Mouse (Mus musculus): ENCODE results near the gene Cyb561a3. TPM values are rescaled to one million over a fixed set of nuclear protein-coding genes. Genes with fewer than 3 reads are reported as not detected.

Gene Cyb561a3
- 21.7 TPM for polyA plus RNA-seq (2017; shearing (Covaris generic))

DNA sequence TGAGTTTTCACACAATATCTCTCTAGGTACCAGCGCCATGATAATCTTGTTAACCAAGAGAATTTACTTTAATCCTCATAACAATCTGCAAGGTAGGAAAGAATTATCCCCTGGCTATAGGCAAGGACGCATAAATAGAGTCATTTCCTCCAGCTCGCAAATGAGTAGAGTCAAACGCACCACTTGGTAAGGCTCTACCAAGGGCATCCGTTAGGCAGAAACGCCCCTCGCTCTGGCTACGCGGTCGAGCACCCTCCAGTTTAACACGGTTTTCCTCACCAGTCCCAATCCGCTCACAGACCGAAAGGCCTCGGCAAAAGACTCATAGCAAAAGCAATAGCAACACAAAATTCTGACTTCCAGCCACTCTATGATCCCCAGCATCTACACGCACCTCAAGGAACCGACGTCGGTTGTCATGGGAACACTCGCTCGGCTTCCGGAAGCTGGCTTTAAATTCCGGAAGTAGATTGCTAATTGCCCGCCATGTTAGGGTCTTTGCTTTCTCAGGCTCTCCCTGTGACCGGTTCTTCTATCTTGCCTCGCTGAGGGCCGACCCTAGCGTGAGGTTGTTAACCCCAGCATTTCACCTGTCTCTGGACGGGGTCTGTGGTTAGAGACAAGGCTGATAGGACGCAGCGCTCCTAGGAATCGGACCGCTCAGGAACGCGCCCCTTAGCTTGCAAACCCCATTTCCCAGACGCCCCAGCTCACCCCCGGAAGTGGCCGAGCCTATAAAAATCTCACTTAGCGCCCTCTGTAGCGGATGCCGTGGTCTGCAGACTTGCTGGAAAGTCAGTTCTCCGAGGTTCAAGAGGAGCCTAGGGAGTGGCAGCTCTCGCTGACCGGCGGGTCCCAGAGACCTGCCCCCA lies at the start of gene Cyb561a3, which contains the start of gene Tmem138:
Gene Cyb561a3 (plus strand): TSS at position 483 of the 872 bp plus-strand sequence.
Gene Tmem138 (minus strand): TSS at position 673 of the 872 bp plus-strand sequence.

DNA sequence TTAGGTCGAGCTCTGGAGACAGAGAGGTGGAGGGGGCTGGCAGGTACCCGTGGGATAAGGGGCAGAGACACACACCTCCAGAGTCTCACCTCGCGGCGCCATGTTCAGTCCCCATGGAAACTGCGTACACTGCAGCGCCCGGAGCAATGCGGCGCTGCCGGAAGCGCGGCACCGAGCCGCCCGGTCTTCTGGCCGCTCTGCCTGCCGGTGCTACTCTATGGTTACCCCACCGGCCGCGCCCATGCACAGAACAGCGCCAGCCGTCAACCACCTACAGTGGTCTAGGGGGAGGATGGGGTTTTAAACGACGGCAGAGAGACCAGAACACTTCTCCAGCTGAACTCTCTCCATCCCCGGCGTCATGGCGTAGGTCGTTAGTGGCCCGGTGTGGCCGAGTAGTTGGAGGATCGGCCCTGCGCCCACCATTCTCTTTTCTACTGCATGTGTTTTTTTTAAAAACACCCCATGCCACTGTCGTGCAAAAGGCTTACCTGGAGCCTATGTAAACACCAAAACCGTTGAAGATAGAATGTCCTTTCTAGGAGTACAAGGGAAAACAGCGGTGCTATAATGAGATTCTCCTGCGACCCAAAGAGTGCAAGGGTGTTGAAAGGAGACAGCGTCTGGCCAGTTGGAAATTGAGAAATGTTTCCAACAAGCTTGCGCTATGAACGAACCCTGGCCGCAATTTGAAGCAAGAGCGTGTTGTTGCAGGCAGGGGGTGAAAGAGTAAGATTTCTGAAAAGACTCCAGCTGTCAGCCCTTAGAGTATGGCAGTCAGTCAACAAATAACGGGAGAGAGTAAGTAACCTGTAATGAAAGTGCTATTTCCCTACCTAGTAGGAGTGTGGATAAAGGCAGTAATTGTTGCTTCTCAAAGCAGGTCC lies 21.1 kb upstream of the Cyb561a3 start, which contains the start of gene Tmem216:
Gene Tmem216 (minus strand): TSS at position 615 of the 887 bp plus-strand sequence.

DNA sequence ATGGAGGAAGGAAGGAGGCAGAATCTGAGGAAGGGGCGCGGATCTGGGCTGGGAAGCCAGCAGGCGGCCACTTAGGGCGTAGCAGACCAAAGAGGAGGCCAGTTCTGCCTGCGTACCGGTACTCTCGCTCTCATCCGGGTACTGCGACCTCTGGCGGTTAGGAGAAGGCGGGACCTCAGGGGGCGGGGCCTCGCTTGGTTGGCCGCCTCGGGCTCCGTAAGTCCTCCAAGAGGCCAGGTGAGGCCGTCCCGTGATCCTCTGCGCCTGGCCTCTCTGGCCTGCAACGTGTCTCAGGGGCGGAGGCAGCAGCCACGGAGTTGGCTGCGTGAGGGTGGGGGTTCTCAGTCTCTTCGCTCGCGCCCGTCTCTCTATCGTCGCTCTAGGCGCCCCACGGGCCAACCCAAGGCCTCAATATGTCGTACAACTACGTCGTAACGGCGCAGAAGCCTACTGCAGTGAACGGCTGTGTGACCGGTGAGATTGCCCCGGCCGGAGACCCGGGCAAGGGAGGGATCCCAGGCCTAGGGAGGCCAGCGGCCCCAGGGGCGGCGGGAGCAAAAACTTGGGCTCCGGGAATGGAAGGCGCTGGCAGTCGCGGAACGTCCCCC lies 28.4 kb downstream of the Cyb561a3 start, which contains the start of the genes Ddb1 and Tkfc:
Gene Ddb1 (plus strand): TSS at position 35 of the 608 bp plus-strand sequence.
Gene Tkfc (minus strand): TSS at position 362 of the 608 bp plus-strand sequence.

DNA sequence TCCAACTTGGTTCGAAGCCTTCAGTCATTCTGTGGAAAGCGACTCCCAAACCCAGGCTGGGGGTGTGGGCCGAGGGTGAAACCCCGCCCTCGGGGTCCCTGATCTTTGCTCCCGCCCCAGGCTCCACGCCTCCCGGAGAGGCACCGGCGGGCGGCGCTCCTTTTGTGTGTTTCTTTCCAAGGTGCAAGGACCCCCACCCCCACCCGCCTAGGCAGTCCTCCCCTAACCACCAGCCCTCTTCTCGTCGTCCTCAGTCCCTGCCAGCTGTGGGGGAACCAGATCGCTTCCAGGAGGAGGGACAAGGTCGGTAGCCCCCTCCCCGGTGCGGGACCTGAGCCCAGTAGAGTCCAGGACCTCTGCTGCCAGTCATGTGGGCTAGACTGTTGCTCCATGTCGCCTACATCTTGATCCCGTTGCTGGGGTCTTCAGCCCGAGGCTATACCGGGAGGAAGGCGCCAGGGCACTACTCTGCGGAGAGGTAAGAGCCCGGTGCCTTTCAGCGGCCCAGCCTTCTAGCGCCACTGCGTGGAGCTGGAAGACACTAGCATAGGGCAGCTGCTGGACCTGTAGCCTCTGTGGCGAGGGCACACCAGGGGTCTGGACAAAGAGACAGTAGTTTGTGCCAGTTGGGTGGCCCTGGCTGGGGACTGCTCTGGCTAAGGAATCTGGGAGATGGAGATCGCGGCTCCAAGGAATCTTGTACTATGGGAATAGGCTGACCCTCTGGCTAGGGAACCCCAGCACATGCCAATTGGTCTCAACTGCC lies 57.3 kb downstream of the Cyb561a3 start, which contains the start of gene Vwce:
Gene Vwce (plus strand): TSS at position 108 of the 766 bp plus-strand sequence.

Other genes with a start within 250 kb of the Cyb561a3 start
- not detected for gene Syt7, start 188.1 kb upstream of the Cyb561a3 start, polyA plus RNA-seq (2017; shearing (Covaris generic))
- gene Lrrc10b, start 119.7 kb upstream of the Cyb561a3 start, polyA plus RNA-seq (2017; shearing (Covaris generic)): not detected
- gene Ppp1r32, start 94.2 kb upstream of the Cyb561a3 start, polyA plus RNA-seq (2017; shearing (Covaris generic)): 0.36 TPM
- gene Cpsf7, start 51.9 kb upstream of the Cyb561a3 start, polyA plus RNA-seq (2017; shearing (Covaris generic)): 27.6 TPM
- 49.1 TPM for gene Sdhaf2, start 51.0 kb upstream of the Cyb561a3 start, polyA plus RNA-seq (2017; shearing (Covaris generic))
- gene Tmem216, start 20.9 kb upstream of the Cyb561a3 start, polyA plus RNA-seq (2017; shearing (Covaris generic)): 6.7 TPM
- 4.8 TPM for gene Tmem138, start 190 bp downstream of the Cyb561a3 start, polyA plus RNA-seq (2017; shearing (Covaris generic))
- 143 TPM for gene Ddb1, start 28.2 kb downstream of the Cyb561a3 start, polyA plus RNA-seq (2017; shearing (Covaris generic))
- 4.7 TPM for gene Tkfc, start 28.5 kb downstream of the Cyb561a3 start, polyA plus RNA-seq (2017; shearing (Covaris generic))
- not detected for gene Vwce, start 57.0 kb downstream of the Cyb561a3 start, polyA plus RNA-seq (2017; shearing (Covaris generic))
- not detected for gene Pga5, start 100.9 kb downstream of the Cyb561a3 start, polyA plus RNA-seq (2017; shearing (Covaris generic))
- gene Vps37c, start 111.6 kb downstream of the Cyb561a3 start, polyA plus RNA-seq (2017; shearing (Covaris generic)): 24.9 TPM
- 505 TPM for gene Cd5, start 161.8 kb downstream of the Cyb561a3 start, polyA plus RNA-seq (2017; shearing (Covaris generic))

All from effector memory CD4-positive, alpha-beta T cell, adult 5 months (primary cell).